Mouse (Mus musculus) C2C12 (cell line): Measurements from ENCODE around the gene Ppargc1a. TPM values are rescaled to one million over a fixed set of nuclear protein-coding genes. Genes with fewer than 3 reads are reported as not detected.

Experiments used
- H3K27me3 ChIP-seq: one replicate; pipeline ENCODE4 v1.6.1; 2011; ENCODE audit not compliant: control insufficient read depth, insufficient read depth, insufficient read length
- H3K36me3 ChIP-seq: one replicate; pipeline ENCODE4 v1.6.1; 2011; ENCODE audit not compliant: control insufficient read depth, insufficient read depth
- H3K4me3 ChIP-seq: one replicate; pipeline ENCODE4 v1.5.1; 2011; ENCODE audit warnings: mild to moderate bottlenecking, control low read depth; ENCODE audit not compliant: poor library complexity, insufficient read depth, severe bottlenecking
- H3K79me2 ChIP-seq: one replicate; pipeline ENCODE4 v1.6.1; 2011; ENCODE audit not compliant: control insufficient read depth, insufficient read depth
- H3K79me3 ChIP-seq: one replicate; pipeline ENCODE4 v1.6.1; 2011; ENCODE audit warnings: low read depth, control low read depth
- H3ac ChIP-seq: one replicate; pipeline ENCODE3; 2011; ENCODE audit warnings: low read depth; ENCODE audit not compliant: control insufficient read depth, insufficient read length
- CEBPB ChIP-seq: IDR thresholded peaks from one replicate; pipeline ENCODE4 v1.6.1; 2011; ENCODE audit warnings: low read depth, mild to moderate bottlenecking, control low read depth, moderate library complexity
- CTCF ChIP-seq: IDR thresholded peaks from one replicate; pipeline ENCODE4 v1.5.1; 2011; ENCODE audit not compliant: control insufficient read depth, insufficient read depth, insufficient read length
- FOSL1 ChIP-seq: IDR thresholded peaks from one replicate; pipeline ENCODE4 v1.8.0; 2011; ENCODE audit warnings: mild to moderate bottlenecking, low read length; ENCODE audit not compliant: poor library complexity, insufficient read depth, severe bottlenecking
- MAX ChIP-seq: IDR thresholded peaks from one replicate; pipeline ENCODE4 v1.6.1; 2011; ENCODE audit warnings: mild to moderate bottlenecking, control low read depth
- MYOD1 ChIP-seq: IDR thresholded peaks from one replicate; pipeline ENCODE4 v1.6.1; 2011; ENCODE audit warnings: low read depth; ENCODE audit not compliant: control insufficient read depth, insufficient read length
- MYOG ChIP-seq: IDR thresholded peaks from one replicate; pipeline ENCODE4 v1.6.1; 2011; ENCODE audit not compliant: control insufficient read depth, insufficient read length; ENCODE audit errors: extremely low read depth
- USF1 ChIP-seq: IDR thresholded peaks from one replicate; pipeline ENCODE4 v1.6.1; 2011; ENCODE audit warnings: low read depth, mild to moderate bottlenecking, control low read depth, moderate library complexity
- polyA plus RNA-seq: library from polyadenylated mRNA; unstranded; fragments of >200 nt; fragmentation: generic; extraction: Trizol; gene quantifications from one replicate; pipeline ENCODE4 v1.2.1, GENCODE M21; 2012; ENCODE audit warnings: missing spikeins

The Ppargc1a gene
- polyA plus RNA-seq, 1 experiment = 0.25 TPM

DNA sequence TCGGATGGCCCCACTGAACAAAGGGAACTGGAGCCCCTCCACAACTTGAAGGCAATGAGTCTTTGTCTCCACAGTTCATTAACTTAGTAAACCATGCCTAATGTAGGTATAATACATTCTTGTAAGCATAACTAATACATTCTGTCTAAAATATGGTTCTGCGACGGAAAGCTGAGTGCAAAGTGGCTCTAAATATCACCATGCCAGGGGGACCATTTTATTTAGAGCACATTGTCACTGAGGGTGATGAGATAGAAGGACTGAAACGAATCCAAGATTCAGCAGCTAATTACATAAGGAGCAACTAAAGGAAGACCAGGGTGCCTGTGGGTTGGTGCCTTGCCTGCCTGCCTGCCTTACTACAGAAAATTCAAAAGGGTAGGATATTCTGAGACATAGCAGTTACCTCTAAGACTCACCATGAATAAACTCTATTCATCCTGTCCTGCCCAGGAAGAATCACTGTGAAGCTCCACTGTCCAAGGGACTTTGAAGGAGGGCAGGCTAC, 92.4 kb downstream of the Ppargc1a start:
- Histone ChIP-seq H3K27me3 (no peaks in the 10 kb centered on the region), H3K79me3 (no peaks in the 10 kb centered on the region), H3ac (no peak overlapping the region), H3K79me2 (no peaks in the 10 kb centered on the region), H3K4me3 (no peak overlapping the region), H3K36me3 (no peaks in the 10 kb centered on the region)
- TF ChIP-seq CTCF = no peak
- no peak for TF ChIP-seq MAX
- no peak for TF ChIP-seq MYOD1

DNA sequence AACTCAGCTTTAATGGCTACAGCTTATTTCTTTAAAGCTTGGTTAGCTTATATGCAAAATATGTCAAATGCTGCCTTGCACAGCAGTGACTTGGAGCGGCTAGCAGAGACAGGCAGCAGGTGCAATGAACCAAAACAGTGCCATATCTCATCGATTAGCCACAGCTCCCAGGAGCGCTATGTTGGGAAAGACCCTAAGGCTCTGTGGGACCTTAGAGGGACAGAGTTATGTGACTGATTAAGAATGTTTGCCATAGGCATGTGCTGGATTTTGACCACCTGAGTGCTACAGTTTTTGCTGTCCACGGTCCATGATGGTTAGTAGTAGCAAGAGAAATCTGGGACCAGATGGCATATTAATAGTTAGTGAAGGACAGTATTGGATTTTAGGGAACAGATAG, 95.9 kb downstream of the Ppargc1a start:
- no peaks in the 10 kb centered on the region for H3K36me3 ChIP-seq
- TF ChIP-seq CTCF = no peak
- TF ChIP-seq USF1 = no peak
- TF ChIP-seq CEBPB = no peak
- no peak for TF ChIP-seq MYOD1
- no peak for TF ChIP-seq MAX
- TF ChIP-seq FOSL1 = no peak
- TF ChIP-seq MYOG = no peak
- H3K27me3 ChIP-seq = no peaks in the 10 kb centered on the region
- no peaks in the 10 kb centered on the region for H3K79me2 ChIP-seq
- H3ac ChIP-seq = no peak overlapping the region
- no peaks in the 10 kb centered on the region for H3K79me3 ChIP-seq
- H3K4me3 ChIP-seq = no peak overlapping the region

DNA sequence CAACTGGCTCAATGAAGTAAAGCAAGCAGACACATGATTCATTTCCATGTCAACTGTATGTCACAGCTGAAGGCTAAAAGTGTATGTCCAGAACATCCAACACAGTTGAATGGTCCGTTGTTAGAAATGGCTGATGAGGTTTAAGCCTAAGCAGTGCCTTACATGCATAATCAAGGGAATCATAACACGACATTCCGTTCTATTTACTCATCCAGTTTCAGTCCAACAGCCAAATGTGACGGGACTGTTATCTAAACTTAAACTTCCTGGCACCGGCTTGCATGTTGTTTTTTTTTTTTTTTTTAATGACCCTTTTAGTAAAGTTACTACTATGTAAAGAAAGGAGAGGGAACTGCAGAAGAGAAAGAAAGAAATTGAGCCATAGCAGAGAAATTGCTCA, 101.5 kb downstream of the Ppargc1a start:
- H3K79me2 ChIP-seq = no peaks in the 10 kb centered on the region

DNA sequence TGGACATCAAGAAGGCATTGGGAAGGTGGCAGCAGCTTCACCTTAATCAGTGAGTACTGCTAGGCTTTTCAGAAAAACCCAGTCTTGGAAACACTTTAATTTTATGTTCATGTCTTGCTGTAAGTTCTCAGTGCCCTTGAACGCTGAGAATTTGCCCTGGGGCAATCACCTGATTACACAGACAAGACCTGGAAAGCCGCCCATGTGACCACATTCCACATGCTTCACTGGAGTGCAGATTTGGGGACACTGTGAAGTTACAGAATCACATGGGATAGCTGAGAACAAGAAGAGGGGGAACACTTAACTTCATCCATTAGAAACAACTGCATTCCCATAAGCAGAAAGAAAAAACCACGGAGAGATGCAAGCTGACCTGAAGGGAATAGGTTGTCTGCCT, 115.5 kb downstream of the Ppargc1a start:
- H3K27me3 ChIP-seq = no peaks in the 10 kb centered on the region
- H3K79me3 ChIP-seq = no peaks in the 10 kb centered on the region
- no peaks in the 10 kb centered on the region for H3K79me2 ChIP-seq
- no peak overlapping the region for H3ac ChIP-seq
- H3K4me3 ChIP-seq = no peak overlapping the region
- no peaks in the 10 kb centered on the region for H3K36me3 ChIP-seq
- TF ChIP-seq MYOG (no peak), MAX (no peak), MYOD1 (no peak), CTCF (no peak), USF1 (no peak), CEBPB (no peak), FOSL1 (no peak)

More for the DNA sequence above, 101.5 kb downstream of the Ppargc1a start:
- Histone ChIP-seq H3K4me3 (no peak overlapping the region), H3ac (no peak overlapping the region), H3K36me3 (no peaks in the 10 kb centered on the region), H3K79me3 (no peaks in the 10 kb centered on the region), H3K27me3 (no peaks in the 10 kb centered on the region)
- TF ChIP-seq CTCF = no peak
- no peak for TF ChIP-seq MYOG
- TF ChIP-seq FOSL1 = no peak
- no peak for TF ChIP-seq CEBPB
- TF ChIP-seq MYOD1 = no peak
- no peak for TF ChIP-seq MAX
- no peak for TF ChIP-seq USF1

DNA sequence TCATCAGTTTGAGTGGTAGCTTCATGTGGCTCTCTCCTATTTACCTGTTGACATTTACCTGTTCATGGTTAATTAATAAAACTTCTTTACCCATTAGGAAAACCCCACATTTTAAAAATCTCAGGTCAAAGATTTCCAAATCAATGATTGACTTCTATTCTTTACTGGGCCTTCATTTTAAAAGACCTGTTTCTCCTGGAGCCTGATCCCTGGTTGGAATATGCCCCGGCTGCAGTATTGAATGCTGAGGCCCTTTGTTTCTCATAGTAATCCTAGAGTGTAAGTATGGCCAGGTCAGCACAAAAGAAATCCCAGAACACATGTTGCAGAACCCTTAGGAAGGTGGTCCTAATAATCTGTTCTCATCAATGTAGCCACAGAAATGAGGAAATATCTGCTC, 119.9 kb downstream of the Ppargc1a start:
- Histone ChIP-seq H3K4me3 (no peak overlapping the region), H3K36me3 (no peaks in the 10 kb centered on the region), H3K27me3 (no peaks in the 10 kb centered on the region), H3K79me3 (no peaks in the 10 kb centered on the region), H3ac (no peak overlapping the region), H3K79me2 (no peaks in the 10 kb centered on the region)
- TF ChIP-seq CTCF (no peak), FOSL1 (no peak), MAX (no peak), CEBPB (no peak), USF1 (no peak), MYOG (no peak), MYOD1 (no peak)

DNA sequence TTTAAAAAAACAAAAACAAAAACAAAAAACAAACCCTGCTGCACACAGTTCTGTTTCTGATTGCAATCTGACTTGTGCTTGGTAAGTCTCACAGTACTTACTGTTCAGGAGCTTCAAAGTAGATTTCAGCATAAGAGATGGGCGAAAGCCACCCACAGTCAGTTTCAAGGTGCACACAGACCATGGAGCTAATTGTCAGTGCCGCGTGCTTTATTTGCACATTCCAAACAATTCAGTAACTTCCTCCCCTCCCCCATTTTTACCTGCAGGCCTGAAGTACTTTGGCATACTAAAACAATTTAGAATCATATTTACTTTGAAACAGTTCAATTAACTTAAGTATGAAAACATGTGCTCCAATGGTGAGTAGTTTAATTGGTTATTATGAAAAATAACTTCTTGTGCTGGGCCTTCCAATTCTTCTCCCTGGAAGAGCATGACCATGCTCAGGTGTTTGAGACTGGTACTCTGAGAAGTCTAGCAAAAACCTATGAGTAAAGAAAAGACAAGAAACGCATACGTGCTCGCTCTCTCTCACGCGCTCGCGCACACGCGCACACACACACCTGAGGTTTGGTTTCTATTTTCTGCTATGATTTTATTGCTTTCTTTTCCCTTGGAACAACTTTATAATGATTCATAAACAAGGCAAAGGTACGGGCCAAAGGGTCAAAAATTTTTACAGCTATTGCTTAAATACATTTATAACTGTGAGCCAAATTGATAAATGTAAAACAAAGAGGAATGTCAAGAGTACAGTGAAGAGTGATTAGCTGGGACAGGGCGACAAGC, 121.0 kb downstream of the Ppargc1a start:
- Histone ChIP-seq H3ac (no peak overlapping the region), H3K79me2 (no peaks in the 10 kb centered on the region), H3K79me3 (no peaks in the 10 kb centered on the region), H3K27me3 (no peaks in the 10 kb centered on the region), H3K36me3 (no peaks in the 10 kb centered on the region), H3K4me3 (no peak overlapping the region)
- TF ChIP-seq MAX (no peak), FOSL1 (no peak), CEBPB (no peak), CTCF (no peak), MYOG (no peak), MYOD1 (no peak), USF1 (no peak)
